21 mouse cellular contexts compared by ENCODE assay signal in genomic region chr2:12440120-12440519, GRCm38 (mm10). TPM values are rescaled to one million over a fixed set of nuclear protein-coding genes. Genes with fewer than 3 reads are reported as not detected.
DNase-seq lines count a peak whose midpoint lies in the region; ATAC-seq lines count a peak whose summit lies in the region.
"Had no signal": no experiment of that assay in that cellular context is flagged by ENCODE, and none has a peak within 500 bp of the region (broad histone marks: within the 10 kb centered on the region; RNA-seq: fewer than 3 reads in every experiment).

No protein-coding gene starts in this region.

- no peak overlapping the region for H3K4me3 ChIP-seq in forebrain, embryonic 16.5 days (replicated peaks; ENCODE audit: low read length)
- no peak overlapping the region for H3K4me3 ChIP-seq in heart, embryonic 11.5 days (ENCODE audit: low read depth, low read length)
- H3K4me3 ChIP-seq in heart, embryonic 12.5 days = no peak overlapping the region
- H3K4me3 ChIP-seq: embryonic facial prominence, embryonic 13.5 days; forebrain, embryonic 12.5 days; heart, embryonic 15.5 days; hindbrain, embryonic 10.5 days had no signal

- no peak overlapping the region for H3K27ac ChIP-seq in forebrain, embryonic 16.5 days (ENCODE audit: low read length)
- no peak overlapping the region for H3K27ac ChIP-seq in heart, embryonic 11.5 days (ENCODE audit: low read depth, low read length)
- no peak overlapping the region for H3K27ac ChIP-seq in heart, embryonic 12.5 days (ENCODE audit: poor library complexity, severe bottlenecking)
- H3K27ac ChIP-seq: embryonic facial prominence, embryonic 13.5 days; forebrain, embryonic 12.5 days; heart, embryonic 15.5 days; hindbrain, embryonic 10.5 days; hindbrain, embryonic 14.5 days had no signal

- H3K4me2 ChIP-seq in forebrain, embryonic 16.5 days (ENCODE audit: low read length) = no peak overlapping the region
- no peak overlapping the region for H3K4me2 ChIP-seq in heart, embryonic 11.5 days
- no peak overlapping the region for H3K4me2 ChIP-seq in heart, embryonic 12.5 days
- H3K4me2 ChIP-seq: embryonic facial prominence, embryonic 13.5 days; forebrain, embryonic 12.5 days; heart, embryonic 15.5 days; hindbrain, embryonic 14.5 days had no signal

- H3K4me1 ChIP-seq in forebrain, embryonic 16.5 days (replicated peaks; ENCODE audit: control insufficient read depth, insufficient read depth, low read length) = no peaks in the 10 kb centered on the region
- no peaks in the 10 kb centered on the region for H3K4me1 ChIP-seq in heart, embryonic 11.5 days (ENCODE audit: control insufficient read depth, insufficient read depth, low read length)
- no peaks in the 10 kb centered on the region for H3K4me1 ChIP-seq in heart, embryonic 12.5 days (replicated peaks)
- H3K4me1 ChIP-seq: embryonic facial prominence, embryonic 13.5 days; forebrain, embryonic 12.5 days; heart, embryonic 15.5 days; hindbrain, embryonic 10.5 days had no signal

- H3K36me3 ChIP-seq in forebrain, embryonic 16.5 days (ENCODE audit: control insufficient read depth, insufficient read depth) = no peaks in the 10 kb centered on the region
- H3K36me3 ChIP-seq in heart, embryonic 11.5 days (ENCODE audit: control insufficient read depth, insufficient read depth, low read length) = no peaks in the 10 kb centered on the region
- H3K36me3 ChIP-seq in heart, embryonic 12.5 days = no peaks in the 10 kb centered on the region
- H3K36me3 ChIP-seq: embryonic facial prominence, embryonic 13.5 days; forebrain, embryonic 12.5 days; heart, embryonic 15.5 days; hindbrain, embryonic 10.5 days had no signal

- peak; percentile 53 for ATAC-seq in CD4-positive, CD25-positive, alpha-beta regulatory T cell, adult 4 months
- ATAC-seq in forebrain, embryonic 16.5 days = no peak
- no peak for ATAC-seq in heart, embryonic 11.5 days (replicated peaks; ENCODE audit: insufficient number of reproducible peaks, low FRiP score, low TSS enrichment)
- no peak for ATAC-seq in heart, embryonic 12.5 days (ENCODE audit: insufficient number of reproducible peaks, low FRiP score)
- ATAC-seq: forebrain, postnatal 0 days; intestine, postnatal 0 days had no signal

- H3K9ac ChIP-seq in forebrain, embryonic 16.5 days (replicated peaks; ENCODE audit: low read depth, low read length) = no peak overlapping the region
- no peak overlapping the region for H3K9ac ChIP-seq in heart, embryonic 11.5 days (ENCODE audit: low read depth, low read length)
- no peak overlapping the region for H3K9ac ChIP-seq in heart, embryonic 12.5 days
- H3K9ac ChIP-seq: embryonic facial prominence, embryonic 13.5 days; forebrain, embryonic 12.5 days; forebrain, postnatal 0 days; heart, embryonic 15.5 days; hindbrain, embryonic 14.5 days had no signal

- H3K27me3 ChIP-seq in forebrain, embryonic 16.5 days (replicated peaks; ENCODE audit: control insufficient read depth, insufficient read depth, low read length) = no peaks in the 10 kb centered on the region
- H3K27me3 ChIP-seq in heart, embryonic 11.5 days (ENCODE audit: control insufficient read depth, insufficient read depth, low read length) = no peaks in the 10 kb centered on the region
- H3K27me3 ChIP-seq in heart, embryonic 12.5 days (replicated peaks) = no peaks in the 10 kb centered on the region
- H3K27me3 ChIP-seq: embryonic facial prominence, embryonic 13.5 days; forebrain, embryonic 12.5 days; heart, embryonic 15.5 days had no signal

- peak; percentile 50 for DNase-seq in adipocyte (ENCODE audit: low spot score)
- DNase-seq in induced T-regulatory cell, adult 2 months (ENCODE audit: low read depth) = peak; percentile 17
- peak; percentile 18 for DNase-seq in naive thymus-derived CD4-positive, alpha-beta T cell, adult 2 months (ENCODE audit: low read depth)
- DNase-seq: adrenal gland, adult 8-10 months; B cell, adult 2 months; cerebellum, adult 11-12 months; cerebellum, adult 9-10 months; cerebellum, postnatal 25 days; forebrain, postnatal 0 days; gastrocnemius, postnatal 14 days; heart, postnatal 14 days had no signal

- H3K9me3 ChIP-seq in forebrain, embryonic 16.5 days (ENCODE audit: control insufficient read depth, low read length) = no peaks in the 10 kb centered on the region
- no peaks in the 10 kb centered on the region for H3K9me3 ChIP-seq in heart, embryonic 11.5 days (replicated peaks; ENCODE audit: control insufficient read depth, low read length)
- H3K9me3 ChIP-seq in heart, embryonic 12.5 days (replicated peaks) = no peaks in the 10 kb centered on the region
- H3K9me3 ChIP-seq: embryonic facial prominence, embryonic 13.5 days; forebrain, embryonic 12.5 days; heart, embryonic 15.5 days; hindbrain, embryonic 10.5 days had no signal

RNA-seq across cellular contexts. Expression of gene Mindy3, which starts 20.9 kb away (rescaled TPM):
- polyA plus RNA-seq in CD4-positive, CD25-positive, alpha-beta regulatory T cell, adult 4 months (2017; shearing (Covaris generic)) = 10 to 100 TPM; 37.1 to 44.8 TPM
- polyA plus RNA-seq in forebrain, embryonic 16.5 days (2015; fragmentation: Nextera tagmentation; extraction: Ambion mirVana) = 40.5 and 43.4 TPM in 2 replicates
- 28.8 and 29.3 TPM in 2 replicates for polyA plus RNA-seq in heart, embryonic 11.5 days (2014; fragmentation: Nextera tagmentation; extraction: Ambion mirVana)
- 29.4 and 31.7 TPM in 2 replicates for polyA plus RNA-seq in heart, embryonic 12.5 days (2016; fragmentation: Nextera tagmentation; extraction: Ambion mirVana)
